Mouse (Mus musculus): Measurements from ENCODE around the gene Tent5c. TPM values are rescaled to one million over a fixed set of nuclear protein-coding genes. Genes with fewer than 3 reads are reported as not detected.
A peak's percentile ranks its signal among the peaks of the same experiment; 100 is the strongest.

Tent5c gene
- polyA plus RNA-seq, 1 experiment: 151 TPM

DNA sequence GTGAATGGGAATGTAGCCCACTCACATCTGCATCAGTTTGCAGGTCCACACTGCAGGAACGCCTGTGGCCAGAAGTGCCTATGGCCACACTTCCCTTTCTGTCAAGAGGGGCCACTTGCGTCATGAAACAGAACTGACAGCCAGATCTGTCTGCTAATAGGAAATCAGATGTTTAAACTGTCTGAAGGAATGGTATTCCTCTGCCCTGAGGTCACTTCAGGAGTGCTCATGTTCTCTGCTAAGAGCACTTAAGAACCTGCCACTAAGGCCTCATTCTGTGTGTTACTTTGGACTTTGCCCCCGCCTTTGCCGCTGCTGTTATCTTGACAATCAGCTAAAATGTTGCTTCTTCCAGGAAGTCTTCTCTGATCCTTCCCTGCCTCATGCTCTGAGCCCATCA, 48.4 kb downstream of the Tent5c start:
- WGBS: 35% methylated on average over 4 of the region's 4 CpGs
- Histone ChIP-seq H3K4me1 (ENCODE audit: control insufficient read depth, insufficient read depth, low read length) (peaks cover 23% of the 10 kb centered on the region), H3K27ac (ENCODE audit: control insufficient read depth, insufficient read depth, low read depth, low read length, poor library complexity) (peak overlapping the region; percentile 40), H3K4me3 (replicated peaks; ENCODE audit: control insufficient read depth, low read depth, low read length) (no peak overlapping the region)
- TF ChIP-seq CTCF (IDR thresholded peaks at IDR 0.05; ENCODE audit: control insufficient read depth, insufficient read depth, low read length) (no peak), POLR2A (IDR thresholded peaks at IDR 0.05; ENCODE audit: borderline replicate concordance, control insufficient read depth, low read depth, low read length) (no peak)

DNA sequence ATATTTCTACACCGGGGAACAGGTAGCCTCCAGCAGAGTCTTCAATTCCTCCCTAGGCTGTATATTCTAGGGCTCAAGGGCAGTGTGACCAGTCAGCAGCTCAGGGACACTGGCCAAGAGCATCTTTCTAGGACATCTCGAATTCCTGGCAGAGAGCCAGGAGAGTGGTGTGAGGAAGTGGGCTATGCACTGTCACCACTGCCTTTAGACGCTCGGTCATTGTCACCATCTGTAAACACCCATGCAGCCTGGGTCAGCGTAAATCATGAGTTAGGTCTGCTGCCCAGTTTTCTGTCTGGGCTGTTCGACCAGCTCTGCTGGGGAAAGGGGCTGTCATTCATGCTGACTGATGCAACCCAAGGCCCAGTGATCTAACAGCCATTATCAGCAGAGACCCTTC, 49.1 kb downstream of the Tent5c start:
- Histone ChIP-seq H3K4me3 (replicated peaks; ENCODE audit: control insufficient read depth, low read depth, low read length) (no peak overlapping the region), H3K27ac (ENCODE audit: control insufficient read depth, insufficient read depth, low read depth, low read length, poor library complexity) (peak overlapping the region; percentile 92), H3K4me1 (ENCODE audit: control insufficient read depth, insufficient read depth, low read length) (peaks cover 23% of the 10 kb centered on the region)
- WGBS: 29% methylated on average over 6 of the region's 6 CpGs
- TF ChIP-seq CTCF (IDR thresholded peaks at IDR 0.05; ENCODE audit: control insufficient read depth, insufficient read depth, low read length): no peak
- no peak for TF ChIP-seq POLR2A (IDR thresholded peaks at IDR 0.05; ENCODE audit: borderline replicate concordance, control insufficient read depth, low read depth, low read length)

- TF ChIP-seq CTCF (IDR thresholded peaks at IDR 0.05; ENCODE audit: control insufficient read depth, insufficient read depth, low read length) (no peak), POLR2A (IDR thresholded peaks at IDR 0.05; ENCODE audit: borderline replicate concordance, control insufficient read depth, low read depth, low read length) (no peak)
- Histone ChIP-seq H3K27ac (ENCODE audit: control insufficient read depth, insufficient read depth, low read depth, low read length, poor library complexity) (peak overlapping the region; percentile 92), H3K4me1 (ENCODE audit: control insufficient read depth, insufficient read depth, low read length) (peaks cover 23% of the 10 kb centered on the region), H3K4me3 (replicated peaks; ENCODE audit: control insufficient read depth, low read depth, low read length) (no peak overlapping the region)
- WGBS: 7% methylated on average over 3 of the region's 3 CpGs
Measured at GRCm38 (mm10) chr3:100439088-100439487, 50.0 kb downstream of the Tent5c start.

DNA sequence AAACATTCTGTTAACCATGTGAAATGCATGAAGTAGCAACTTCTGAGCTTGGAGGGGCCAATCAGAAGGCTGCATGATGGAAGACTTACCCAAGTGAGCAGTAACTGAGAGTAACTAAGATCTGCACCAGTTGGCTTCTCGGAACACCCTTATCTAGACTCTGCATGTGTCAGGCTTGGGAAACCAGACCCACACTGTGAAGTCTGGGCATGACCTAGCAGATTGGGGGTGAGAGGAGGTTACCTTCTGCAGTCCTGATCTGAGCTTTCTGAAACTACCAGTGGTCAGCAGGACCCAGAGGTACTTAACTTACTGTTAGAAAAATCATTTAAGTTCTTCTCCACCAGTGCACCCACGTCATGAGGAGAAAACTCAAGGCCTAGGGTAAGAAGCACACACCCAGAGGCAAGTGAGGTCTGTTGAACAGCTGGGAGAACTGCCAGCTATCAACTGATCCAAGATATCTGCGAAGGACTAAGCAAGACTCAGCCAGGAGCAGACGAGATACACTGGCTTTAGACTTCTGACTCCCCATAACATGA, 50.6 kb downstream of the Tent5c start:
- 23% methylated on average over 4 of the region's 4 CpGs for WGBS
- no peak for TF ChIP-seq CTCF (IDR thresholded peaks at IDR 0.05; ENCODE audit: control insufficient read depth, insufficient read depth, low read length)
- TF ChIP-seq POLR2A (IDR thresholded peaks at IDR 0.05; ENCODE audit: borderline replicate concordance, control insufficient read depth, low read depth, low read length): no peak
- H3K4me3 ChIP-seq (replicated peaks; ENCODE audit: control insufficient read depth, low read depth, low read length): no peak overlapping the region
- H3K4me1 ChIP-seq (ENCODE audit: control insufficient read depth, insufficient read depth, low read length): peaks cover 23% of the 10 kb centered on the region
- H3K27ac ChIP-seq (ENCODE audit: control insufficient read depth, insufficient read depth, low read depth, low read length, poor library complexity): peak overlapping the region; percentile 92

- TF ChIP-seq POLR2A (IDR thresholded peaks at IDR 0.05; ENCODE audit: borderline replicate concordance, control insufficient read depth, low read depth, low read length): no peak
- TF ChIP-seq CTCF (IDR thresholded peaks at IDR 0.05; ENCODE audit: control insufficient read depth, insufficient read depth, low read length): no peak
- WGBS: 8% methylated on average over 7 of the region's 7 CpGs
- H3K27ac ChIP-seq (ENCODE audit: control insufficient read depth, insufficient read depth, low read depth, low read length, poor library complexity): peak overlapping the region; percentile 28; the same call in 1 of the 2 replicates
- peaks cover 20% of the 10 kb centered on the region for H3K4me1 ChIP-seq (ENCODE audit: control insufficient read depth, insufficient read depth, low read length)
- no peak overlapping the region for H3K4me3 ChIP-seq (replicated peaks; ENCODE audit: control insufficient read depth, low read depth, low read length)
Measured at GRCm38 (mm10) chr3:100436756-100437155, 52.4 kb downstream of the Tent5c start.

- H3K27ac ChIP-seq (ENCODE audit: control insufficient read depth, insufficient read depth, low read depth, low read length, poor library complexity): no peak overlapping the region; the same call in 1 of the 2 replicates
- peaks cover 2% of the 10 kb centered on the region; the same call in 1 of the 2 replicates for H3K4me1 ChIP-seq (ENCODE audit: control insufficient read depth, insufficient read depth, low read length)
- 53% methylated on average over 4 of the region's 4 CpGs for WGBS
- H3K4me3 ChIP-seq (replicated peaks; ENCODE audit: control insufficient read depth, low read depth, low read length): no peak overlapping the region
- TF ChIP-seq POLR2A (IDR thresholded peaks at IDR 0.05; ENCODE audit: borderline replicate concordance, control insufficient read depth, low read depth, low read length) (no peak), CTCF (IDR thresholded peaks at IDR 0.05; ENCODE audit: control insufficient read depth, insufficient read depth, low read length) (no peak)
Measured at GRCm38 (mm10) chr3:100431705-100432104, 57.4 kb downstream of the Tent5c start.

GRCm38 (mm10) chr3:100430731-100431130, 58.4 kb downstream of the Tent5c start:
- no peak for TF ChIP-seq POLR2A (IDR thresholded peaks at IDR 0.05; ENCODE audit: borderline replicate concordance, control insufficient read depth, low read depth, low read length)
- TF ChIP-seq CTCF (IDR thresholded peaks at IDR 0.05; ENCODE audit: control insufficient read depth, insufficient read depth, low read length): no peak
- Histone ChIP-seq H3K27ac (ENCODE audit: control insufficient read depth, insufficient read depth, low read depth, low read length, poor library complexity) (no peak overlapping the region), H3K4me1 (ENCODE audit: control insufficient read depth, insufficient read depth, low read length) (no peaks in the 10 kb centered on the region; the same call in 1 of the 2 replicates), H3K4me3 (replicated peaks; ENCODE audit: control insufficient read depth, low read depth, low read length) (no peak overlapping the region)
- 88% methylated on average over 1 of the region's 1 CpGs for WGBS

DNA sequence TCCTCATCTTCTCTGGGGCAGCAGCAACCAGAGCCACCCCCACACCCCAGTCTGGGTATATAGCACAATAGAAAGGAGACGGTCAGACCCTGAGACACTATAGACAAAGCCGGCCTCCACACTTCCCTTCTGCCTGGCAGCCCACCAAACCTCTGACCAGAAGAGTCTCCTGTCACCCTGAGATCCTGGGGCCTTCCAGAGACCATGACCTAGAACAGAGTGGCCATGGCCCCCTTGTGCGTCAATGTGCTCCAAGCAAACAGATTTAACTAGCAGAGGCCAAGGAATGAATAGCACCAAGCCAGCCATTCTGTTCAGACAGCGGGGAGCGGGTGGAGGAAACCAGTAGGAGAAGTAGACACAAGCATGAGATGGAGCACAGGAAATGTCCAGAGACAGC, 59.0 kb downstream of the Tent5c start:
- Histone ChIP-seq H3K4me1 (ENCODE audit: control insufficient read depth, insufficient read depth, low read length) (no peaks in the 10 kb centered on the region; the same call in 1 of the 2 replicates), H3K4me3 (replicated peaks; ENCODE audit: control insufficient read depth, low read depth, low read length) (no peak overlapping the region), H3K27ac (ENCODE audit: control insufficient read depth, insufficient read depth, low read depth, low read length, poor library complexity) (peak overlapping the region; percentile 49; the same call in 1 of the 2 replicates)
- 63% methylated on average over 5 of the region's 5 CpGs for WGBS
- no peak for TF ChIP-seq POLR2A (IDR thresholded peaks at IDR 0.05; ENCODE audit: borderline replicate concordance, control insufficient read depth, low read depth, low read length)
- TF ChIP-seq CTCF (IDR thresholded peaks at IDR 0.05; ENCODE audit: control insufficient read depth, insufficient read depth, low read length): no peak
